29 mouse cellular contexts compared by ENCODE assay signal in the genomic region with DNA sequence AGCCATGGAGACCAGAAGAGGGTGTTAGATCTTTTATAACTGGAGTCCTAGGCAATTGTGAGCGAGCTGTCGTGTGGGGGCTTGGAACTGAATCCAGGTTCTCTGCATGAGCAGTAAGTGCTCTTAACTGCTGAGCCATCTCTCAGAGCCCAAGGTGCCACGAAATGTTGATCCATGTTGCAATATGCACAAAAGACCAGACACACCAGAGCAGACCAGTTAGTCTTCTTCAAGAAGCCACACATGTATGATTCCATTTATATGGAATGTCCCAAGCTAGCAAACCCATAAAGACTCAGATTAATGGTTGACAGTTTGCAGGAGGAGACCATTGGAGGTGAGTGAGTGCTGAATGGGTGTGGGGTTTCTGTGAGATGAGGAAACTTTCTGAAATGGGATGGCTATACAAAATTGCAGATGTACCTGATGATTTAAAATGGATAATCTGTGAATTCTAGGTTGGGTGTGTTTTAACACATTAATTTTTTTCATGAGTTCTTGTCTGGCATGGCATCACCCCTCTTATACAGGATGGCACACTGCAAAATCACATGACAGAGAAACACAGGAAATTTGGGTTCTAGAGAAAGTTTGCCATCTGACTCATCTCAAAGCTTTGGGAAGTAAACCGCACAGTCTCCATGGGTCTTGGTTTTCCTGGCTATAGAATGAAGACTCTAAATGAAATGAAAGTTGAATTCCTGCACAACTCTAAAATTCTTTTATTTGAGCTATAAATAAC.
"Had no signal": no experiment of that assay in that cellular context is flagged by ENCODE, and none has a peak within 500 bp of the region (broad histone marks: within the 10 kb centered on the region; RNA-seq: fewer than 3 reads in every experiment).

No protein-coding gene starts in this region.

- H3K4me2 ChIP-seq: heart, embryonic 11.5 days; heart, embryonic 13.5 days; heart, embryonic 15.5 days; hindbrain, embryonic 12.5 days; hindbrain, embryonic 14.5 days; intestine, embryonic 15.5 days; kidney, embryonic 15.5 days; limb, embryonic 15.5 days; liver, embryonic 12.5 days had no signal

- H3K27ac ChIP-seq: gastrocnemius, adult 2 months; heart, adult 2 months; heart, embryonic 13.5 days; heart, embryonic 15.5 days; hindbrain, embryonic 10.5 days; hindbrain, embryonic 12.5 days; hindbrain, embryonic 14.5 days; intestine, embryonic 15.5 days; kidney, postnatal 0 days; limb, embryonic 15.5 days; liver, embryonic 12.5 days; liver, embryonic 14.5 days had no signal

- H3K4me3 ChIP-seq: gastrocnemius, adult 2 months; heart, adult 2 months; heart, embryonic 13.5 days; heart, embryonic 15.5 days; hindbrain, embryonic 10.5 days; hindbrain, embryonic 12.5 days; intestine, embryonic 15.5 days; kidney, embryonic 15.5 days; limb, embryonic 12.5 days; limb, embryonic 15.5 days; liver, embryonic 12.5 days had no signal

- DNase-seq: gastrocnemius, adult 2 months; gastrocnemius, postnatal 14 days; heart, adult 11 months; heart, adult 2 months; heart, postnatal 14 days; heart, postnatal 36 days; kidney, adult 11 months; kidney, adult 2 months; kidney, adult 9 months; kidney, postnatal 14 days; kidney, postnatal 36 days; layer of hippocampus, adult 9-11 months; layer of hippocampus, postnatal 36 days; left cerebral cortex, postnatal 4 days had no signal

- H3K4me1 ChIP-seq: hindbrain, embryonic 10.5 days; hindbrain, embryonic 12.5 days; intestine, embryonic 15.5 days; liver, embryonic 12.5 days had no signal

- ATAC-seq: hindbrain, embryonic 16.5 days; inflammation-experienced regulatory T-cells, adult 6 months; intestine, embryonic 15.5 days; liver, embryonic 12.5 days had no signal

- H3K9me3 ChIP-seq: heart, embryonic 13.5 days; heart, embryonic 15.5 days; hindbrain, embryonic 10.5 days; hindbrain, embryonic 12.5 days; intestine, embryonic 15.5 days; kidney, embryonic 15.5 days; limb, embryonic 12.5 days; limb, embryonic 15.5 days; liver, embryonic 12.5 days had no signal

- H3K36me3 ChIP-seq: heart, embryonic 13.5 days; heart, embryonic 15.5 days; hindbrain, embryonic 10.5 days; hindbrain, embryonic 12.5 days; intestine, embryonic 15.5 days; kidney, embryonic 15.5 days; limb, embryonic 12.5 days; limb, embryonic 15.5 days; liver, embryonic 12.5 days had no signal

- H3K27me3 ChIP-seq: heart, embryonic 15.5 days; hindbrain, embryonic 12.5 days; intestine, embryonic 15.5 days; kidney, embryonic 15.5 days; limb, embryonic 12.5 days; limb, embryonic 15.5 days; liver, embryonic 12.5 days had no signal

- H3K9ac ChIP-seq: heart, embryonic 13.5 days; heart, embryonic 15.5 days; hindbrain, embryonic 12.5 days; hindbrain, embryonic 14.5 days; intestine, embryonic 15.5 days; kidney, embryonic 15.5 days; limb, embryonic 12.5 days; limb, embryonic 15.5 days; liver, embryonic 12.5 days; liver, embryonic 14.5 days had no signal
